Mouse (Mus musculus) lung, postnatal 14 days (tissue): ENCODE results near the gene Tmem151b.
A peak's percentile ranks its signal among the peaks of the same experiment; 100 is the strongest.

Experiments
- DNase-seq: peaks from one replicate; pipeline ENCODE4 v3.0.0; 2021

The Tmem151b gene

GRCm38 (mm10) chr17:45549617-45550181 lies at the start of gene Tmem151b:
Gene Tmem151b (minus strand): TSS chr17:45549677.
- DNase-seq: no peak

- DNase-seq: no peak
Measured at GRCm38 (mm10) chr17:45598891-45599290, 49.4 kb upstream of the Tmem151b start.

- DNase-seq: no peak
Measured at GRCm38 (mm10) chr17:45598376-45598775, 48.9 kb upstream of the Tmem151b start.

GRCm38 (mm10) chr17:45597787-45598186 lies 48.3 kb upstream of the Tmem151b start:
- no peak for DNase-seq

GRCm38 (mm10) chr17:45596631-45597396 lies 47.3 kb upstream of the Tmem151b start:
- DNase-seq: peak; percentile 83

GRCm38 (mm10) chr17:45595736-45596390 lies 46.4 kb upstream of the Tmem151b start:
- DNase-seq: no peak

- DNase-seq: peak; percentile 82
Measured at GRCm38 (mm10) chr17:45594881-45595735, 45.6 kb upstream of the Tmem151b start.

GRCm38 (mm10) chr17:45594195-45594594 lies 44.7 kb upstream of the Tmem151b start:
- no peak for DNase-seq

GRCm38 (mm10) chr17:45593479-45593878 lies 44.0 kb upstream of the Tmem151b start:
- DNase-seq: no peak

- peak; percentile 57 for DNase-seq
Measured at GRCm38 (mm10) chr17:45592606-45593431, 43.3 kb upstream of the Tmem151b start.

- no peak for DNase-seq
Measured at GRCm38 (mm10) chr17:45591701-45592605, 42.5 kb upstream of the Tmem151b start.

- DNase-seq: no peak
Measured at GRCm38 (mm10) chr17:45590410-45590809, 40.9 kb upstream of the Tmem151b start.

GRCm38 (mm10) chr17:45589844-45590243 lies 40.4 kb upstream of the Tmem151b start:
- no peak for DNase-seq

- DNase-seq: no peak
Measured at GRCm38 (mm10) chr17:45589236-45589635, 39.8 kb upstream of the Tmem151b start.

- DNase-seq: no peak
Measured at GRCm38 (mm10) chr17:45588370-45588769, 38.9 kb upstream of the Tmem151b start.

GRCm38 (mm10) chr17:45586449-45586837 lies 37.0 kb upstream of the Tmem151b start:
- no peak for DNase-seq

- no peak for DNase-seq
Measured at GRCm38 (mm10) chr17:45585725-45586448, 36.4 kb upstream of the Tmem151b start.

GRCm38 (mm10) chr17:45584939-45585678 lies 35.6 kb upstream of the Tmem151b start:
- peak; percentile 83 for DNase-seq

GRCm38 (mm10) chr17:45584096-45584896 lies 34.8 kb upstream of the Tmem151b start:
- DNase-seq: peak; percentile 88
